Mouse (Mus musculus) CH12.LX (cell line): ENCODE results near the gene Grik5.

Source experiments
- CHD2 ChIP-seq: IDR thresholded peaks from 2 replicates; pipeline ENCODE4 v1.6.1; 2011; ENCODE audit warnings: low read length, improper control_type of control experiment
- CTCF ChIP-seq, 2 experiments: IDR thresholded peaks in 1 of 2; conservative IDR thresholded peaks in 1 of 2; 2 replicates each; pipeline ENCODE4 v1.5.1; 2011 to 2012; ENCODE audit warnings: low read depth in 2 of 2, low read length in 2 of 2, improper control_type of control experiment in 1 of 2, inconsistent platforms in 1 of 2, mild to moderate bottlenecking in 1 of 2, moderate library complexity in 1 of 2
- MAFK ChIP-seq: IDR thresholded peaks from 2 replicates; pipeline ENCODE4 v1.6.1; 2011; ENCODE audit warnings: low read length, improper control_type of control experiment; ENCODE audit not compliant: insufficient replicate concordance
- MEF2A ChIP-seq: IDR thresholded peaks from 2 replicates; pipeline ENCODE4 v1.6.1; 2014; ENCODE audit warnings: low read depth, mild to moderate bottlenecking, inconsistent platforms, low read length, improper control_type of control experiment, borderline replicate concordance
- MXI1 ChIP-seq: IDR thresholded peaks from 2 replicates; pipeline ENCODE4 v1.6.1; 2011; ENCODE audit warnings: mild to moderate bottlenecking, low read depth, low read length, improper control_type of control experiment

GRCm38 (mm10) chr7:25000211-25000610, 71.9 kb downstream of the Grik5 start:
- TF ChIP-seq MEF2A (no peak), MXI1 (no peak), MAFK (no peak), CHD2 (no peak), CTCF (conservative IDR thresholded peaks at IDR 0.05 in 1 of 2, IDR thresholded peaks at IDR 0.05 in 1 of 2; ENCODE audit: low read depth in 2 of 2, low read length in 2 of 2) (no peak)
